Mouse (Mus musculus): ENCODE measurements around the gene Adamts8. TPM values are rescaled to one million over a fixed set of nuclear protein-coding genes. Genes with fewer than 3 reads are reported as not detected.

Gene Adamts8
- polyA plus RNA-seq (2012; rRNA removed), result 1.1 and 1.4 TPM in 2 replicates

DNA sequence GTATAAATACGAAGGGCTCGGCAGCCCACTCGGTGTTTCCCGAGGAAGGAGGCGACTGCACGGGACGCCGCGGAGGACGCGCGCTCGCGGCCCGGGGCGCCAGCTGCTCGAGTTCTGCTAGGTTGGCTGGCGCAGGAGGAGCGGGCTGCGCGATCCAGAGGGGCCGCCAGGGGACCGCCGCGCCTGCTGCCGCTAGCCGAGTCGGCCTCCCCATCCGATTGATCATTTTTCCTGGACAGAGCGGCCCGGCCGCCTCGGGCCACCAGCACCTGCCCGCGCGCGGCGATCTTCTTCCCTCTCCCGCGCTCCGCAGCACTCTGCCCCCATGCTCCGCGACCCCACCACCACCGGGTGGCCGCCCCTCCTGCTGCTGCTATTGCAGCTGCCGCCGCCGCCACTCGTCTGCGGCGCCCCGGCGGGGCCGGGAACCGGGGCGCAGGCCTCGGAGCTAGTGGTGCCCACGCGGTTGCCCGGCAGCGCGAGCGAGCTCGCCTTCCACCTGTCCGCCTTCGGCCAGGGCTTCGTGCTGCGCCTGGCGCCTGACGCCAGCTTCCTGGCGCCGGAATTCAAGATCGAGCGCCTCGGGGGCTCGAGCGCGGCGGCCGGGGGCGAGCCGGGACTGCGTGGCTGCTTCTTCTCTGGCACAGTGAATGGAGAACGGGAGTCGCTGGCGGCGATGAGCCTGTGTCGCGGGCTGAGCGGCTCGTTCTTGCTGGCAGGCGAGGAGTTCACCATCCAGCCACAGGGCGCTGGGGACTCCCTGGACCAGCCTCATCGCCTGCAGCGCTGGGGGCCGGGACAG, at the start of gene Adamts8:
Gene Adamts8 (plus strand): TSS at position 51 of the 802 bp plus-strand sequence.
- Histone ChIP-seq H3K27ac (ENCODE audit: insufficient read depth, low read length) (no peak within 1 kb of the TSS), H3K4me3 (replicated peaks; ENCODE audit: insufficient read depth, low read depth, low read length) (peak within 1 kb of the TSS; percentile 24), H3K4me1 (ENCODE audit: control insufficient read depth, insufficient read depth, low read length) (no peaks in the 10 kb centered on the region), H3K27me3 (ENCODE audit: control insufficient read depth, insufficient read depth, low read length) (peaks cover 3% of the 10 kb centered on the region; the same call in 1 of the 2 replicates)
- peak in 1 of 2 experiments; percentile 38 for DNase-seq
- TF ChIP-seq POLR2A (IDR thresholded peaks at IDR 0.05; ENCODE audit: borderline replicate concordance, insufficient read depth, low read length) (no peak), CTCF (IDR thresholded peaks at IDR 0.05; ENCODE audit: borderline replicate concordance, insufficient read depth, low read depth, low read length) (no peak)
- 1% methylated on average over 96 of the region's 96 CpGs for WGBS

- DNase-seq, result peak in 1 of 2 experiments; percentile 16
- WGBS, result 32% methylated on average over 3 of the region's 3 CpGs
- H3K27me3 ChIP-seq (ENCODE audit: control insufficient read depth, insufficient read depth, low read length), result no peaks in the 10 kb centered on the region
- no peak for TF ChIP-seq CTCF (IDR thresholded peaks at IDR 0.05; ENCODE audit: borderline replicate concordance, insufficient read depth, low read depth, low read length)
- TF ChIP-seq POLR2A (IDR thresholded peaks at IDR 0.05; ENCODE audit: borderline replicate concordance, insufficient read depth, low read length), result no peak
- H3K4me3 ChIP-seq (replicated peaks; ENCODE audit: insufficient read depth, low read depth, low read length), result no peak overlapping the region
- 0 out of 2 replicates have a peak, but pooled peaks cover 4% of the 10 kb centered on the region for H3K4me1 ChIP-seq (ENCODE audit: control insufficient read depth, insufficient read depth, low read length)
- H3K27ac ChIP-seq (ENCODE audit: insufficient read depth, low read length), result no peak overlapping the region
Measured at GRCm38 (mm10) chr9:30895618-30896017, 46.7 kb upstream of the Adamts8 start.

- Histone ChIP-seq H3K27ac (ENCODE audit: insufficient read depth, low read length) (no peak overlapping the region), H3K4me3 (replicated peaks; ENCODE audit: insufficient read depth, low read depth, low read length) (no peak overlapping the region), H3K27me3 (ENCODE audit: control insufficient read depth, insufficient read depth, low read length) (no peaks in the 10 kb centered on the region), H3K4me1 (ENCODE audit: control insufficient read depth, insufficient read depth, low read length) (0 out of 2 replicates have a peak, but pooled peaks cover 4% of the 10 kb centered on the region)
- TF ChIP-seq POLR2A (IDR thresholded peaks at IDR 0.05; ENCODE audit: borderline replicate concordance, insufficient read depth, low read length) (no peak), CTCF (IDR thresholded peaks at IDR 0.05; ENCODE audit: borderline replicate concordance, insufficient read depth, low read depth, low read length) (no peak)
- WGBS, result 14% methylated on average over 5 of the region's 5 CpGs
- peak; percentile 73 to 87 for DNase-seq
Measured at GRCm38 (mm10) chr9:30896752-30897151, 45.6 kb upstream of the Adamts8 start.

- Histone ChIP-seq H3K4me3 (replicated peaks; ENCODE audit: insufficient read depth, low read depth, low read length) (no peak overlapping the region), H3K27me3 (ENCODE audit: control insufficient read depth, insufficient read depth, low read length) (no peaks in the 10 kb centered on the region), H3K27ac (ENCODE audit: insufficient read depth, low read length) (no peak overlapping the region), H3K4me1 (ENCODE audit: control insufficient read depth, insufficient read depth, low read length) (0 out of 2 replicates have a peak, but pooled peaks cover 4% of the 10 kb centered on the region)
- TF ChIP-seq POLR2A (IDR thresholded peaks at IDR 0.05; ENCODE audit: borderline replicate concordance, insufficient read depth, low read length) (no peak), CTCF (IDR thresholded peaks at IDR 0.05; ENCODE audit: borderline replicate concordance, insufficient read depth, low read depth, low read length) (no peak)
- 46% methylated on average over 2 of the region's 2 CpGs for WGBS
- no peak for DNase-seq
Measured at GRCm38 (mm10) chr9:30897169-30897568, 45.2 kb upstream of the Adamts8 start.

GRCm38 (mm10) chr9:30902152-30902551, 40.2 kb upstream of the Adamts8 start:
- Histone ChIP-seq H3K27ac (ENCODE audit: insufficient read depth, low read length) (no peak overlapping the region), H3K4me1 (ENCODE audit: control insufficient read depth, insufficient read depth, low read length) (no peaks in the 10 kb centered on the region), H3K27me3 (ENCODE audit: control insufficient read depth, insufficient read depth, low read length) (no peaks in the 10 kb centered on the region), H3K4me3 (replicated peaks; ENCODE audit: insufficient read depth, low read depth, low read length) (no peak overlapping the region)
- no peak for TF ChIP-seq CTCF (IDR thresholded peaks at IDR 0.05; ENCODE audit: borderline replicate concordance, insufficient read depth, low read depth, low read length)
- DNase-seq, result no peak
- WGBS, result 90% methylated on average over 19 of the region's 19 CpGs

GRCm38 (mm10) chr9:30902641-30903040, 39.7 kb upstream of the Adamts8 start:
- H3K27me3 ChIP-seq (ENCODE audit: control insufficient read depth, insufficient read depth, low read length), result no peaks in the 10 kb centered on the region
- no peaks in the 10 kb centered on the region for H3K4me1 ChIP-seq (ENCODE audit: control insufficient read depth, insufficient read depth, low read length)
- H3K4me3 ChIP-seq (replicated peaks; ENCODE audit: insufficient read depth, low read depth, low read length), result no peak overlapping the region
- 96% methylated on average over 7 of the region's 7 CpGs for WGBS
- H3K27ac ChIP-seq (ENCODE audit: insufficient read depth, low read length), result no peak overlapping the region
- no peak for DNase-seq
- TF ChIP-seq POLR2A (IDR thresholded peaks at IDR 0.05; ENCODE audit: borderline replicate concordance, insufficient read depth, low read length) (no peak), CTCF (IDR thresholded peaks at IDR 0.05; ENCODE audit: borderline replicate concordance, insufficient read depth, low read depth, low read length) (no peak)

DNA sequence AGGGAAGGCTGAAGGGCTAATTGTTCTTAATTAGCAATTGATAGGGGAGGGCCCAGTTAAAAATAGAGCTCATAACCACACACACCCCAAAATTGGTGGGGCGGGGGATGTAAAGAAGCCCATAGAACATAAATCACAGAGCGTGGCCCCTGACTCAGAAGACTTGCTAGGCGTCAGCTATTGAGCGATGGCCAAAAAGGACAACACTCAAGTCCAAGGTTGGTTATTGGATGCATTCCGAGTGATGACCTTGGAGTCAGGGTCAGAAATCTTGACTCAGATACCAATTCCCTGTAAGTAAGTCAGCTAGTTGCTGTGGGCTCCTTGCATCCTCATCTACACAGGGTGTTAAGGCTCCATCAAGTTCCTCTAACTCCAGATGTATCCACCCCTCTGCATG, 39.1 kb upstream of the Adamts8 start:
- H3K4me3 ChIP-seq (replicated peaks; ENCODE audit: insufficient read depth, low read depth, low read length), result no peak overlapping the region
- no peak for DNase-seq
- H3K4me1 ChIP-seq (ENCODE audit: control insufficient read depth, insufficient read depth, low read length), result no peaks in the 10 kb centered on the region
- no peak overlapping the region for H3K27ac ChIP-seq (ENCODE audit: insufficient read depth, low read length)
- TF ChIP-seq POLR2A (IDR thresholded peaks at IDR 0.05; ENCODE audit: borderline replicate concordance, insufficient read depth, low read length) (no peak), CTCF (IDR thresholded peaks at IDR 0.05; ENCODE audit: borderline replicate concordance, insufficient read depth, low read depth, low read length) (no peak)
- H3K27me3 ChIP-seq (ENCODE audit: control insufficient read depth, insufficient read depth, low read length), result no peaks in the 10 kb centered on the region
- 93% methylated on average over 5 of the region's 5 CpGs for WGBS

DNA sequence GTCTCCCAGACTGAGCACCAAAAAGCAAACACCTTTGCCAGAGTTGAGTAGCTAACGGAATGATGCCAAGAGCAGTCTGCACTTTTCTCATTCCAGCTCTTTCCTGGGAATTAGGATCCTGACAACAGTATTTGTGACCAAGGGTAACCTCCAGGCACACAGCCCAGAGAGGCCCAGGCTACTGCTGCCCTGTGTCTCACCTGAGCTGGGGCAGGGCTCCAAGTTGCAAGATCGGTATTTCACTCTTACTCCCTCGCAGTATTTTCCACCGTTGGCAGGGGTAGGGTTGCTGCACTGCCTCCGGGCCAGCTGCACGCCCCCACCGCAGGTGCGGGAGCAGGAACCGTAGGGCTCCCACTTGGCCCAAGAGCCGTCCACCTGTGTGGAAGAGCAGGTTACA, 36.5 kb upstream of the Adamts8 start:
- TF ChIP-seq CTCF (IDR thresholded peaks at IDR 0.05; ENCODE audit: borderline replicate concordance, insufficient read depth, low read depth, low read length), result no peak
- no peak for TF ChIP-seq POLR2A (IDR thresholded peaks at IDR 0.05; ENCODE audit: borderline replicate concordance, insufficient read depth, low read length)
- no peak for DNase-seq
- Histone ChIP-seq H3K27me3 (ENCODE audit: control insufficient read depth, insufficient read depth, low read length) (no peaks in the 10 kb centered on the region), H3K4me3 (replicated peaks; ENCODE audit: insufficient read depth, low read depth, low read length) (no peak overlapping the region), H3K4me1 (ENCODE audit: control insufficient read depth, insufficient read depth, low read length) (no peaks in the 10 kb centered on the region), H3K27ac (ENCODE audit: insufficient read depth, low read length) (no peak overlapping the region)
- 74% methylated on average over 10 of the region's 10 CpGs for WGBS
